Mouse (Mus musculus) ES-E14 (cell line): ENCODE results near the gene Ift74. TPM values are rescaled to one million over a fixed set of nuclear protein-coding genes. Genes with fewer than 3 reads are reported as not detected.

Source experiments
- DNase-seq: peaks from one replicate; pipeline ENCODE4 v3.0.0-alpha.2; 2013; ENCODE audit warnings: low read depth, low spot score
- H3K27ac ChIP-seq: 2 replicates; pipeline ENCODE4 v1.5.1; 2012; ENCODE audit warnings: low read depth, mild to moderate bottlenecking, low read length, moderate library complexity, mixed read lengths; ENCODE audit not compliant: poor library complexity, insufficient read depth, severe bottlenecking
- H3K36me3 ChIP-seq: 2 replicates; pipeline ENCODE4 v1.6.1; 2012; ENCODE audit warnings: mild to moderate bottlenecking, low read length, moderate library complexity, mixed read lengths; ENCODE audit not compliant: control insufficient read depth, poor library complexity, insufficient read depth, severe bottlenecking
- H3K4me1 ChIP-seq, 2 experiments: fragments of 150-350 bp in 1 of 2; sonication (generic) in 1 of 2; 2 replicates each; pipeline ENCODE4 v1.6.1; 2012; ENCODE audit warnings: low read length in 2 of 2, mild to moderate bottlenecking in 1 of 2, mixed read lengths in 1 of 2; ENCODE audit not compliant: control insufficient read depth in 2 of 2, insufficient read depth in 2 of 2, poor library complexity in 1 of 2
- H3K4me3 ChIP-seq, 2 experiments: fragments of 150-350 bp in 1 of 2; sonication (generic) in 1 of 2; 2 replicates each; pipeline ENCODE4 v1.5.1; 2012; ENCODE audit warnings: low read length in 2 of 2, low read depth in 1 of 2, mild to moderate bottlenecking in 1 of 2, mixed read lengths in 1 of 2; ENCODE audit not compliant: insufficient read depth in 1 of 2, poor library complexity in 1 of 2, severe bottlenecking in 1 of 2
- H3K9ac ChIP-seq: 2 replicates; pipeline ENCODE4 v1.6.1; 2012; ENCODE audit warnings: low read depth, mild to moderate bottlenecking, low read length, mixed read lengths; ENCODE audit not compliant: poor library complexity, insufficient read depth, severe bottlenecking
- H3K9me3 ChIP-seq: fragments of 150-350 bp; sonication (generic); 2 replicates; pipeline ENCODE4 v1.6.1; 2012; ENCODE audit warnings: low read depth, mild to moderate bottlenecking, low read length; ENCODE audit not compliant: control insufficient read depth, insufficient read depth
- CHD2 ChIP-seq: IDR thresholded peaks from 2 replicates; pipeline ENCODE4 v1.6.1; 2014; ENCODE audit warnings: mild to moderate bottlenecking, low read depth, low read length, inconsistent platforms
- HCFC1 ChIP-seq: IDR thresholded peaks from 2 replicates; pipeline ENCODE4 v1.6.1; 2012; ENCODE audit warnings: low read length, inconsistent platforms, borderline replicate concordance; ENCODE audit not compliant: insufficient read depth
- MAFK ChIP-seq: IDR thresholded peaks from 2 replicates; pipeline ENCODE4 v1.6.1; 2014; ENCODE audit warnings: mild to moderate bottlenecking, low read depth, low read length, inconsistent platforms; ENCODE audit not compliant: insufficient read depth
- ZC3H11A ChIP-seq: IDR thresholded peaks from 2 replicates; pipeline ENCODE4 v1.6.1; 2012; ENCODE audit warnings: low read depth, mild to moderate bottlenecking, inconsistent platforms, low read length, borderline replicate concordance
- ZNF384 ChIP-seq: IDR thresholded peaks from 2 replicates; pipeline ENCODE4 v1.6.1; 2012; ENCODE audit warnings: low read depth, low read length, inconsistent platforms
- in situ Hi-C, 2 experiments: fragments of 600-800 bp; cut with MboI; formaldehyde crosslinking; loops; one replicate each; pipeline ENCODE4 v1.15.1; 2025; ENCODE audit warnings: low sequenced_read_pairs in 2 of 2, inconsistent platforms in 1 of 2; ENCODE audit not compliant: unreplicated experiment in 2 of 2
- total RNA-seq: library from RNA; depleted of rRNA; stranded (reverse); fragments of 300-350 nt; gene quantifications from 2 replicates; pipeline ENCODE4 v1.2.3, GENCODE M21; 2012

Gene Ift74
- total RNA-seq, 1 experiment = 14.8 TPM

DNA sequence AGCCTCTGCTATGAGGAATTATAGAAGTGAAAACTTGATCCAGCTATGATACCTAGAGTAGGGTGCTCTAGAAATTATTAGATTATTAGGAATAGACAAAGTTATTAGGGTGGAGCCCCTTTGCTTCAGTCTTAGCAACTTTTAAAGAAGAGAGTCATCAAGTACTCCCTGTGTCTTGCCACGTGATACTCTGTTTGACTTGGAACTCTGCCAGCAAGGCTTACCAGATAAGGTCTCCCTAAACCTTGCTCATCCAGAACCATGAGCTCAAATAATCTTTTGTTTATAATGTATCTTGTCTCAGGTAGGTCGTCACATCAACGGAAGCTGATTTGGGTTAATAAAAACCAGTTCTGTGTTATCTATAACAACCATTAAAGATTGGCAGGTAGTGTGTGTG is 82.1 kb downstream of the Ift74 start:
- DNase-seq = no peak
- in situ Hi-C loops = loop anchor here in 1 of 2 experiments (25.0 kb wide), 1 partner anchor 216 kb away; no protein-coding TSS in a partner anchor
- TF ChIP-seq HCFC1 (no peak), ZNF384 (no peak), CHD2 (no peak), MAFK (no peak), ZC3H11A (no peak)
- H3K9ac ChIP-seq = no peak overlapping the region
- no peaks in the 10 kb centered on the region for H3K36me3 ChIP-seq
- no peaks in the 10 kb centered on the region for H3K4me1 ChIP-seq
- no peak overlapping the region for H3K27ac ChIP-seq
- no peak overlapping the region for H3K4me3 ChIP-seq
- no peaks in the 10 kb centered on the region for H3K9me3 ChIP-seq

DNA sequence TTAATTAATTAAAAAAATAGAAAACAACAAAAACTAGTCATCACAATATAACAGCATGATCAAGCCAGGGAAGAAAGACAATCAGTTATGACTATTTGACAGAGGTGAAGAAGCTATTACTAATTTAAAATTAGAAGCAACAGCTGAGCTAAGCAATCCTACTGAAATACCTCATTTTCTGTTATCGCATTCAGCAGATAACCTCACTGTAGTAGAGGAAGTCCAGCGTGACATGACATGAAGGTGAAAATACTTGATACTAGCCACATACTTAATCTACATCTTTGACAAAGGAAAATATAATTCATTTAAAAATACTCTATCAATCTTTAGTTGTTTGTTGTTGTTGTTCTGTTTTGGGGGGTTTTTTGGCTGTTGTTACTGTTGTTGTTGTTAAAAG is 96.7 kb downstream of the Ift74 start:
- Histone ChIP-seq H3K36me3 (no peaks in the 10 kb centered on the region), H3K9ac (no peak overlapping the region), H3K27ac (no peak overlapping the region), H3K4me3 (no peak overlapping the region), H3K9me3 (no peaks in the 10 kb centered on the region), H3K4me1 (no peaks in the 10 kb centered on the region)
- TF ChIP-seq MAFK (no peak), HCFC1 (no peak), CHD2 (no peak), ZC3H11A (no peak), ZNF384 (no peak)
- DNase-seq = no peak
- in situ Hi-C loops = no loop called here

DNA sequence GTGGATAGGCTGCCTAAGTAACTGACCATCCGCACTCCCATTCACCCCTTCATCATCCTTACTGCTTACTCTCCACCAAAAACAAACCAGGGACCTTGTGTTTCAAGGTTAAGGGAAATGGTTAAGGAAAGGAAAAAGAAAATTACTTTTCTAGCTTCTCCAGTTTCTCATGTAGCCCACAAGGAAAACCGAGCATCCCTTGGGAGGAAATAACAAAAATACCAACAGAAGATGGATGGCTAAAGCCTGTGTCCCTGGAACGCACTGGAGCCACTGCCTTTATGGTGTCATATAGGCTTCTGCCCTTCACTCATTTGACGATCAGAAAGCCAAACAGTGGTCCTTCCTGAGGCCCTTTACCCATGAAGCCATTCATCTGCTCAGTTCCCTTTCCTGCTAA is 97.1 kb downstream of the Ift74 start:
- H3K9me3 ChIP-seq = no peaks in the 10 kb centered on the region
- H3K4me1 ChIP-seq = no peaks in the 10 kb centered on the region
- TF ChIP-seq HCFC1 = no peak
- no peak for TF ChIP-seq ZC3H11A
- no peak for TF ChIP-seq ZNF384
- no peak for TF ChIP-seq CHD2
- TF ChIP-seq MAFK = no peak
- no peak overlapping the region for H3K27ac ChIP-seq
- H3K9ac ChIP-seq = no peak overlapping the region
- in situ Hi-C loops = no loop called here
- no peak for DNase-seq
- H3K4me3 ChIP-seq = no peak overlapping the region
- H3K36me3 ChIP-seq = no peaks in the 10 kb centered on the region

DNA sequence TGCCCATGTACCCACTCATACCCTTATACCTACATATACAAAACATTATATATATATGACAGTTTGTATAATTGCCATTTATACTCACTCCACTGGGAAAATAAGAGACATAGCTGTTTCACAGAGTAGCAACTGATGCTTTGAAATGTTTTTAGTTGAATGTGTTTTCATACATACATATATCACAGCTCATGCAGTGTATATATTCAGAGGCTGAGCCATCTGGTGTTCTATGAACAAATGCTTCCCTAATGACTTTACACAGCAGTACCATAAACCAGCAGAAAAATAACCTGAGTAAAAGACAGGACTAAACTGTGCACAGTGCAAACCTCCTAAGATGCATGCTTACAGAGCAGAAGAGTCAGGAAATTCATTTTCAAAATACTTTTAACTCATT is 99.5 kb downstream of the Ift74 start:
- no peak overlapping the region for H3K9ac ChIP-seq
- no peak overlapping the region for H3K27ac ChIP-seq
- H3K4me3 ChIP-seq = no peak overlapping the region
- H3K36me3 ChIP-seq = no peaks in the 10 kb centered on the region
- no peaks in the 10 kb centered on the region for H3K9me3 ChIP-seq
- no peak for DNase-seq
- no peaks in the 10 kb centered on the region for H3K4me1 ChIP-seq
- TF ChIP-seq ZNF384 = no peak
- in situ Hi-C loops = no loop called here

DNA sequence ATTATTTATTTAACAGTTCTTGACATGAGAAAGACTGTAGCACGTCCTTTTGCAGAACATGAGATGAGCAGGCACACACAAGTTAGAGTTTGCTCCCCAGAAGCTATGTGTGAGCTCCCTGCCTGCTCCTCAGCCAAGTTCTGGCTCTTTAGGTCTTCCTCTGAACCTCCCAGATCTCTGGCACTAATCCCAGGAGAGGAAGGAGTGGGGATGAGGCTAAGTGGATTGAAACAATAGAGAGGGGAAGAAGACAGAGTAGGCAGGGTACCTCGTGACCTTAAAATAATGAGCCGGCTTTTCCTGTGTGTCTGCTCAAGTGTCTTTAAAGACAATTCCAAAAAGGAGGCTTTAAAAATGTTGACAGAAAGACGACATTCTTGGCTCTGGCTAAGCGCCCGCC is 100.9 kb downstream of the Ift74 start:
- TF ChIP-seq ZNF384 (no peak), CHD2 (no peak), HCFC1 (no peak)
- H3K9me3 ChIP-seq = no peaks in the 10 kb centered on the region
- H3K4me3 ChIP-seq = no peak overlapping the region
- H3K36me3 ChIP-seq = no peaks in the 10 kb centered on the region
- in situ Hi-C loops = no loop called here
- H3K9ac ChIP-seq = no peak overlapping the region
- no peak for DNase-seq
- H3K4me1 ChIP-seq = no peaks in the 10 kb centered on the region
- H3K27ac ChIP-seq = no peak overlapping the region
